Mouse (Mus musculus) intestine, postnatal 0 days (tissue): Measurements from ENCODE around the gene Arhgef17. TPM values are rescaled to one million over a fixed set of nuclear protein-coding genes. Genes with fewer than 3 reads are reported as not detected.
"Not testable (repeated sequence)": the region's sequence is repeated elsewhere in the genome, so short reads cannot be mapped to it uniquely, and the experiment has no call there.

Source experiments
- ATAC-seq: fragments of 200-750 bp; cut with Nextera tagmentation; 2 replicates; pipeline ENCODE4 v1.8.0; 2017; ENCODE audit warnings: mild to moderate bottlenecking, moderate TSS enrichment, moderate library complexity
- H3K27ac ChIP-seq: fragments of 300-500 bp; sonication (generic); 2 replicates; pipeline ENCODE4 v1.5.1; 2014; ENCODE audit warnings: mild to moderate bottlenecking, low read depth, low read length, moderate library complexity
- H3K27me3 ChIP-seq: fragments of 300-500 bp; sonication (generic); replicated peaks from 2 replicates; pipeline ENCODE4 v1.6.1; 2014; ENCODE audit warnings: low read length, mixed read lengths; ENCODE audit not compliant: control insufficient read depth, insufficient read depth
- H3K36me3 ChIP-seq: fragments of 300-500 bp; sonication (generic); 2 replicates; pipeline ENCODE4 v1.6.1; 2014; ENCODE audit warnings: mild to moderate bottlenecking, moderate library complexity; ENCODE audit not compliant: control insufficient read depth, insufficient read depth
- H3K4me1 ChIP-seq: fragments of 300-500 bp; sonication (generic); replicated peaks from 2 replicates; pipeline ENCODE4 v1.6.1; 2014; ENCODE audit warnings: antibody characterized with exemption, low read length, mixed read lengths; ENCODE audit not compliant: control insufficient read depth, insufficient read depth
- H3K4me2 ChIP-seq: fragments of 300-500 bp; sonication (generic); replicated peaks from 2 replicates; pipeline ENCODE4 v1.6.1; 2014; ENCODE audit warnings: low read depth, mild to moderate bottlenecking, moderate library complexity
- H3K4me3 ChIP-seq: fragments of 300-500 bp; sonication (generic); 2 replicates; pipeline ENCODE4 v1.5.1; 2014; ENCODE audit warnings: low read depth, low read length
- H3K9ac ChIP-seq: fragments of 300-500 bp; sonication (generic); 2 replicates; pipeline ENCODE4 v1.6.1; 2014; ENCODE audit warnings: mild to moderate bottlenecking, low read depth, low read length
- H3K9me3 ChIP-seq: fragments of 300-500 bp; sonication (generic); 2 replicates; pipeline ENCODE4 v1.6.1; 2016; ENCODE audit warnings: mixed run types; ENCODE audit not compliant: control insufficient read depth
- CTCF ChIP-seq: sonication (generic); IDR thresholded peaks from 2 replicates; pipeline ENCODE4 v1.5.1; 2016; ENCODE audit warnings: low read depth, mild to moderate bottlenecking, control low read depth, antibody characterized with exemption, moderate library complexity
- WGBS: fragments of 180-500 bp; shearing (Covaris S2); extraction: QIAGEN DNeasy Blood & Tissue Kit; methylation state at CpG from one replicate; pipeline ENCODE4 v1.1.7; 2014; 5-methylcytosine and 5-hydroxymethylcytosine counted together
- polyA plus RNA-seq: library from polyadenylated mRNA; unstranded; fragments of >200 nt; fragmentation: Nextera tagmentation; extraction: Ambion mirVana; gene quantifications from 2 replicates; pipeline ENCODE4 v1.2.1, GENCODE M21; 2015

The Arhgef17 gene
- polyA plus RNA-seq, 1 experiment from 2014 or later = 2.5 TPM

DNA sequence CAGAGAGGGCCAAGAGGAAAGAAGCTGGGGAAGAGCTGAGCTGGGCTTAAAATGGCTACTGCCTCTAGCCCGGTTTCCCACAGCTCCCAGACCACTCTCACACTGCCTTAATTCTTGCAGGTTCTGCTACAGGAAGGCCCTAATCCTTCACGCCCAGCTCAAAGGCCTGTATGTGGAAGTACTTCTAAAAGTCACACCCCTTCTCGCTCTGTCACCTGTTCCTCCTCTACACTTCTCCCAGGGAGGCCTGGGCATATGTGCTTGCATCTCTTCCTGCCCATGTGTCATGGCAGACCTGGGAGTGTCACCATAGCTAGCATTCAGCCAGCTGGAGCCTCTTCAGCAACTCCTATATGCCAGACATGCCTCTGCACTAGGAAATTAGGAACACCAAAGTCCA, 78.5 kb downstream of the Arhgef17 start:
- TF ChIP-seq CTCF = no peak
- Histone ChIP-seq H3K36me3 (no peaks in the 10 kb centered on the region; the same call in 1 of the 2 replicates), H3K9me3 (no peaks in the 10 kb centered on the region), H3K4me1 (no peaks in the 10 kb centered on the region), H3K4me3 (no peak overlapping the region), H3K9ac (no peak overlapping the region), H3K27ac (no peak overlapping the region), H3K27me3 (no peaks in the 10 kb centered on the region), H3K4me2 (no peak overlapping the region)
- ATAC-seq = no peak
- WGBS = 68% methylated on average over 3 of the region's 3 CpGs

DNA sequence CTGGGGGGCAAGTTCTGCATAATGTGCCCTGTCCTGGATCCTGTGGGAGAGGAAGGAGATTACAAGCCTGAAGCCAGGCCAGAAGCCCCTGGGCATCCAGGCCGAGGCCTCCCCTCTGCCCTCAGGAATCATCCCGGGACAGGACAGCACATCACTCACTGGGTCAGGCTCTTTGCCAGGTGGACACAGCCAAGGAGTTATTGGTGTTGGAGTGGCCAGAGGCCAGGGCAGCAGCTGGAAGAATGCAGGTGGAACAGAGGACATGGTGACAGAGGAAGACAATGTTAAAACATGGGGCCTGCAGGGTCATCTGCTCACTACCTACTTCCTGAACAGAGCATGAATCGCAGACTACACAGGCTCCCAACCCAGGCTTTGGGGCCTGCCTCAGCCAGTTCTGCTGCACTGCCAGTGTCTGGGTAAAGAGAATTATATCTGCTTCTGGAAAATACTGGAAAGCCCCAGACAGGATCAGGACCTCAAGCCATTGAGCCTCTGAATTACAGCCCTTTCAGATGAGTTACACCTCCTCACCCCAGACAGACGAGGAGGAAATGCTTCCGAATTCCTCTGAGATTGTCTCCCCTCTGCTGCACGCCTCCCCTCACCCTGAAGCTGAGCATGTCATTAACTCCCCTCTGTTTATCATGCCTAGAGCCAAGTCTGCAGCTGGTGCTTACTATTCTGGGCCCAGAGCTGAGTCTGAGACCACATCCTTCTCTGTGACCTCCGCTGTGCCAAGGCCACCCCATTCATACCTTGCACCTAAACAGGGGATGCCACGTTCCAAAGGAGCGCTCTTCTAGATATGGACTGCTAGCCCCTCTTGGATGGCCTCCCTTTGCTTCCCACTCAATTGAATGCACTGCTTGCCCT, 80.2 kb downstream of the Arhgef17 start:
- Histone ChIP-seq H3K27me3 (no peaks in the 10 kb centered on the region), H3K27ac (no peak overlapping the region), H3K4me2 (no peak overlapping the region), H3K4me3 (no peak overlapping the region), H3K9me3 (no peaks in the 10 kb centered on the region), H3K36me3 (no peaks in the 10 kb centered on the region; the same call in 1 of the 2 replicates), H3K4me1 (no peaks in the 10 kb centered on the region), H3K9ac (no peak overlapping the region)
- 64% methylated on average over 9 of the region's 9 CpGs for WGBS
- ATAC-seq = no peak
- no peak for TF ChIP-seq CTCF

DNA sequence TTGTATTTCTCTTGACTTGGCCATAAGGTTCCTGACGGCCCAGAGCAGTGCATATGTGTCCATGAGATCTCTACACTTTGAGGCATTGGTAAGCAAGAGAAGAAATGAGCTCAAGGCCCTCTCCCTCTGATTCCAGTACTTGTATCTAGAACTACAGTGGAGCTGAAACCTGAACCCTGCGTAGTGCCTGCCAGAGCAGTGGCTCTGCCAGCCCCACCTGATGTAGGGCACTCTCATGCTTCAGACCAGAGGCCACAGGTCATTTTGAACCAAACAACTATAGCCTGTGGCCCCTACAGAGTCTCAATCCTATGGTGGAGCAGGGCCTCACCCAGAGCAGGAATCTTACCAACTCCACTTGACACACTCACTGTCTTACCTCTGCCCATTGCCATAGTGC, 82.4 kb downstream of the Arhgef17 start:
- no peak for TF ChIP-seq CTCF
- Histone ChIP-seq H3K9ac (no peak overlapping the region), H3K27ac (no peak overlapping the region), H3K4me2 (no peak overlapping the region), H3K4me1 (no peaks in the 10 kb centered on the region; the same call in 1 of the 2 replicates), H3K4me3 (no peak overlapping the region), H3K36me3 (no peaks in the 10 kb centered on the region; the same call in 1 of the 2 replicates), H3K9me3 (no peaks in the 10 kb centered on the region), H3K27me3 (no peaks in the 10 kb centered on the region)
- ATAC-seq = no peak
- 98% methylated on average over 2 of the region's 2 CpGs for WGBS

DNA sequence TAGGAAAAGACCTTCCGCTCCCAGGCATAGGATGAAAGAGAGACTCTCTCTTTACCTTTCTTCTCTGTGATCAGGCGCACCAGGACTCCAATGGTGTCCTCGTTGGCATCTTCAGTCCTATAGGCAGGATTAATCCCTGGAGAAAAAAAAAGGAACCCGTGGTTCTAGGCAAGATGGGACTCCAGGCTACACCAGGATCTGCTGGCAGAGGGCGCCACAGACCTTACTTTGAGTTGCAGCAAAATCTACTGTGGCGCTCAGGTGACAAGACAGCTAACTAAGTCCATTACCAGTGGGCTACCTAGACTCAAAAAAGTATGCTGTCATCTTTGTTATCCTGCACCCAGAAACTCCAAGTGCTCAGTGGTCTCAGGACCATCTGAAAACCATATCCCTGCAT, 83.2 kb downstream of the Arhgef17 start:
- WGBS = 33% methylated on average over 6 of the region's 6 CpGs
- Histone ChIP-seq H3K9ac (no peak overlapping the region), H3K4me1 (no peaks in the 10 kb centered on the region; the same call in 1 of the 2 replicates), H3K36me3 (no peaks in the 10 kb centered on the region; the same call in 1 of the 2 replicates), H3K27me3 (no peaks in the 10 kb centered on the region), H3K9me3 (no peaks in the 10 kb centered on the region), H3K27ac (no peak overlapping the region), H3K4me3 (no peak overlapping the region), H3K4me2 (no peak overlapping the region)
- ATAC-seq = no peak
- peak; percentile 81 for TF ChIP-seq CTCF

DNA sequence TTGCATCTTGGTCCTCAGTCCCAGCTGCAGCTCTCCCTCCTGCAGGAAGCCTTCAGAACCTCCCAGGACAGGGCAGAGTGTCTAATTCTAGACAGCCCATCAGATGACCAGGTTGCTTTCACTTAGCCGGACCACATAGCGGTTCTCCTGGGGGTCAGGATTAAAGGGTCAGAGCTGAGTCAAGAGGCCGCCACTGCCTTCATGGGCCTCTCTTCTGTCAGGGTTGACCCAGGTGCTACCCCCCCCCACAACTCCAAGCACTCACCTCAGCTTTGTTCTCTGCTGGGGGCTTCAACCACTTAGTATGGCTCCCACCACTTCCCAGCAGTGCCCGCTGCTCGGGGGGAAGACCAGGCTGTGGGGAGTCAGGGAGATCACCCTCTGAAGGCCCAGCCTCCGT, 84.8 kb downstream of the Arhgef17 start:
- Histone ChIP-seq H3K36me3 (no peaks in the 10 kb centered on the region; the same call in 1 of the 2 replicates), H3K4me2 (no peak overlapping the region), H3K27me3 (no peaks in the 10 kb centered on the region), H3K9ac (no peak overlapping the region), H3K27ac (no peak overlapping the region), H3K4me3 (no peak overlapping the region), H3K9me3 (no peaks in the 10 kb centered on the region), H3K4me1 (no peaks in the 10 kb centered on the region; the same call in 1 of the 2 replicates)
- 96% methylated on average over 6 of the region's 6 CpGs for WGBS
- no peak for ATAC-seq
- TF ChIP-seq CTCF = no peak

DNA sequence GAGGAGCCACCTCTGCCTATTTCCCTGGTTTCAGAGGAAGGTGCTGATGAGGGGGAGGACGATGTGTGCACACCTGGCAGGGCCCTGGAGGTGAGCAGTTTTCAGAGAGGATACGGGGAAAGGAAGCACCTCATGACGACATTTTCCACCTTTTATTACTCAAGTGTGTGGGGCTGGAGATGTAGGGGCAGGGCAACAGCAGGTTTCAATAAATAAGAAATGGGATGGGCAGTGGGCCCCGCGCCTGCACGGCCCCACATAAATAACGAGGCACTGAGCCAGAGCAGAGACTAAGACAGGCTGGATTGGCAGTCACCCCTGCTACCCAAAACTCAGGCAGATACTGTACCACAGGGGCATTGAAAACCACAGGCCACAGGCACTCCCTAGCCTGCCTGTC, 85.9 kb downstream of the Arhgef17 start:
- not testable (repeated sequence) for H3K4me2 ChIP-seq, H3K9ac ChIP-seq, H3K36me3 ChIP-seq, H3K9me3 ChIP-seq, H3K4me1 ChIP-seq, H3K27me3 ChIP-seq, H3K4me3 ChIP-seq, H3K27ac ChIP-seq
- ATAC-seq = 0 out of 2 replicates have a peak, but pooled peaks have one; percentile 4
- WGBS = 63% methylated on average over 7 of the region's 7 CpGs
